9 mouse cellular contexts compared by ENCODE assay signal in the genomic region with DNA sequence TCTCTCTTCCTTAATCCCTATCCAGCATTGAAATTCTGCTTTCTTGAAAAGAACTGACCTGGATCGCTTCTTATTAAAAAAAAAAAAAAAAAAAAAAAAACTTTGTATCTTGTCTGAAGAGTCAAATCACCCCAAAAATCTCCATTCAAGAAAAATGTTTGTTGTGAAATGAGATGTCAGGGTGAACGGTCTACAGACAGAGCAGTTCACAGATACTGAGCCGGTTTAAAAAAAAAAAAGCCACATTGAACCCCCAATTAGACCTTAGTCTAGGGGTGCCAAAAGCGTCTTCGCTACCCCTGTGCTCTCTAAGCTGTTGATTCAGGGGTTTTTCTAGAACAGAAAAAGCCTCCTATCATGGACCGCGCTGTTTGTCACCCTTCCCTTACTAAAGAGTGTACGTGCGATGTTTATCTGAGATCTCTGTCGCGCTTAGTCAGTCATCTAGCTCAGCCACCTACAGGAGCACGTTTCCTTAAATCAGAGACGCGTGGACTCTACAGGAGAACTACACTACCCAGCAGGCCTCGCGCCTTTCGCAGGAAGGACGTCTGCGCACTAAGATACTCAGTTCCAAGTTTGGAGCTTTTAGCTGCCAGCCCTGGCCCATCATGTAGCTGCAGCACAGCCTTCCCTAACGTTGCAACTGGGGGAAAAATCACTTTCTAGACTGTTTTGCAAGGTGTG. TPM values are rescaled to one million over a fixed set of nuclear protein-coding genes. Genes with fewer than 3 reads are reported as not detected.
DNase-seq lines count a peak whose midpoint lies in the region; ATAC-seq lines count a peak whose summit lies in the region.
"Had no signal": no experiment of that assay in that cellular context is flagged by ENCODE, and none has a peak within 500 bp of the region (broad histone marks: within the 10 kb centered on the region; RNA-seq: fewer than 3 reads in every experiment).

Gene Map2k6 (plus strand): TSS at position 570 of the 687 bp plus-strand sequence.

- H3K4me3 ChIP-seq in embryonic facial prominence, embryonic 13.5 days: peak within 1 kb of the TSS; percentile 70
- H3K4me3 ChIP-seq in limb, embryonic 10.5 days: peak within 1 kb of the TSS; percentile 58
- peak within 1 kb of the TSS; percentile 51 for H3K4me3 ChIP-seq in midbrain, embryonic 12.5 days

- DNase-seq in 3134 (ENCODE audit: extremely low read depth, insufficient read length, low spot score): peak; percentile 67
- peak; percentile 85 to 89 for DNase-seq in adrenal gland, postnatal 36 days
- peak; percentile 98 for DNase-seq in heart, adult 11 months
- DNase-seq in kidney, adult 11 months: peak; percentile 86
- peak; percentile 80 for DNase-seq in limb, embryonic 10.5 days (ENCODE audit: low spot score)
- peak; percentile 84 for DNase-seq in skeletal muscle tissue, adult 2 months (ENCODE audit: low read depth, low spot score)

- WGBS in embryonic facial prominence, embryonic 13.5 days: 6% methylated on average over 20 of the region's 20 CpGs
- WGBS in limb, embryonic 10.5 days: 11% methylated on average over 20 of the region's 20 CpGs
- 10% methylated on average over 20 of the region's 20 CpGs for WGBS in midbrain, embryonic 12.5 days

- peak within 1 kb of the TSS; percentile 66 for H3K4me2 ChIP-seq in embryonic facial prominence, embryonic 13.5 days
- peak within 1 kb of the TSS; percentile 54 for H3K4me2 ChIP-seq in midbrain, embryonic 12.5 days (replicated peaks)

- peak within 1 kb of the TSS; percentile 79 for H3K9ac ChIP-seq in embryonic facial prominence, embryonic 13.5 days
- peak within 1 kb of the TSS; percentile 61 for H3K9ac ChIP-seq in midbrain, embryonic 12.5 days (replicated peaks)

- H3K27ac ChIP-seq in embryonic facial prominence, embryonic 13.5 days: peak within 1 kb of the TSS; percentile 76
- H3K27ac ChIP-seq in limb, embryonic 10.5 days: peak within 1 kb of the TSS; percentile 86
- no peak within 1 kb of the TSS for H3K27ac ChIP-seq in midbrain, embryonic 12.5 days (replicated peaks)

- ATAC-seq in embryonic facial prominence, embryonic 13.5 days (ENCODE audit: insufficient number of reproducible peaks, insufficient read depth, low FRiP score, low TSS enrichment, low read depth): peak; percentile 89
- ATAC-seq in midbrain, embryonic 12.5 days (ENCODE audit: low FRiP score, low read depth): peak; percentile 94

- no peaks in the 10 kb centered on the region for H3K9me3 ChIP-seq in embryonic facial prominence, embryonic 13.5 days
- H3K9me3 ChIP-seq in limb, embryonic 10.5 days (replicated peaks): no peaks in the 10 kb centered on the region
- H3K9me3 ChIP-seq in midbrain, embryonic 12.5 days: no peaks in the 10 kb centered on the region

- H3K27me3 ChIP-seq in embryonic facial prominence, embryonic 13.5 days: no peaks in the 10 kb centered on the region
- H3K27me3 ChIP-seq in limb, embryonic 10.5 days (ENCODE audit: low read depth, poor library complexity, severe bottlenecking): no peaks in the 10 kb centered on the region
- peaks cover 12% of the 10 kb centered on the region; the same call in 1 of the 2 replicates for H3K27me3 ChIP-seq in midbrain, embryonic 12.5 days

- H3K36me3 ChIP-seq in embryonic facial prominence, embryonic 13.5 days: no peaks in the 10 kb centered on the region
- no peaks in the 10 kb centered on the region for H3K36me3 ChIP-seq in limb, embryonic 10.5 days
- no peaks in the 10 kb centered on the region for H3K36me3 ChIP-seq in midbrain, embryonic 12.5 days
- H3K36me3 ChIP-seq: G1E had no signal

- H3K4me1 ChIP-seq in embryonic facial prominence, embryonic 13.5 days: peaks cover 26% of the 10 kb centered on the region
- peaks cover 32% of the 10 kb centered on the region for H3K4me1 ChIP-seq in limb, embryonic 10.5 days
- peaks cover 36% of the 10 kb centered on the region for H3K4me1 ChIP-seq in midbrain, embryonic 12.5 days

RNA-seq across cellular contexts. Expression of gene Map2k6, which starts in this region (rescaled TPM):
- total RNA-seq in adrenal gland, postnatal 36 days (2021): 1 to 10 TPM; 2.0 to 6.4 TPM
- 38.1 and 38.6 TPM in 2 replicates for polyA plus RNA-seq in embryonic facial prominence, embryonic 13.5 days (2015; fragmentation: Nextera tagmentation; extraction: Ambion mirVana)
- polyA plus RNA-seq in limb, embryonic 10.5 days (2016; fragmentation: Nextera tagmentation; extraction: Ambion mirVana): 46.6 and 49.1 TPM in 2 replicates
- polyA plus RNA-seq in midbrain, embryonic 12.5 days (2016; fragmentation: Nextera tagmentation; extraction: Ambion mirVana): 27.6 and 31.5 TPM in 2 replicates
- polyA plus RNA-seq: G1E had no signal
